Comparison of ENCODE assay signal across 11 mouse cellular contexts in genomic region chr7:138451321-138451720, GRCm38 (mm10). TPM values are rescaled to one million over a fixed set of nuclear protein-coding genes. Genes with fewer than 3 reads are reported as not detected.
DNase-seq lines count a peak whose midpoint lies in the region; ATAC-seq and TF ChIP-seq lines count a peak whose summit lies in the region.
"Had no signal": no experiment of that assay in that cellular context is flagged by ENCODE, and none has a peak within 500 bp of the region (broad histone marks: within the 10 kb centered on the region; RNA-seq: fewer than 3 reads in every experiment).

No protein-coding gene starts in this region.

- no peak overlapping the region for H3K27ac ChIP-seq in forebrain, postnatal 0 days (ENCODE audit: low read depth, low read length)
- H3K27ac ChIP-seq in forebrain, embryonic 12.5 days: no peak overlapping the region
- H3K27ac ChIP-seq: hindbrain, embryonic 10.5 days; liver, embryonic 14.5 days had no signal

- H3K27me3 ChIP-seq in forebrain, postnatal 0 days (ENCODE audit: insufficient read depth, low read length): no peaks in the 10 kb centered on the region
- no peaks in the 10 kb centered on the region for H3K27me3 ChIP-seq in forebrain, embryonic 12.5 days

- no peak overlapping the region for H3K4me3 ChIP-seq in forebrain, postnatal 0 days (ENCODE audit: low read depth, low read length)
- H3K4me3 ChIP-seq in forebrain, embryonic 12.5 days (replicated peaks): no peak overlapping the region
- H3K4me3 ChIP-seq: hindbrain, embryonic 10.5 days had no signal

- no peak for ATAC-seq in forebrain, postnatal 0 days
- no peak for ATAC-seq in forebrain, embryonic 12.5 days (ENCODE audit: low FRiP score)

- no peaks in the 10 kb centered on the region for H3K4me1 ChIP-seq in forebrain, postnatal 0 days (ENCODE audit: insufficient read depth)
- H3K4me1 ChIP-seq in forebrain, embryonic 12.5 days: peaks cover 2% of the 10 kb centered on the region; the same call in 1 of the 2 replicates
- H3K4me1 ChIP-seq: hindbrain, embryonic 10.5 days had no signal

- peak; percentile 30 for DNase-seq in forebrain, postnatal 0 days
- DNase-seq in lung, postnatal 10 days: peak; percentile 40
- DNase-seq in lung, adult 18-20 months: no peak
- peak; percentile 12 for DNase-seq in layer of hippocampus, adult 9-10 months (ENCODE audit: low spot score)
- peak; percentile 30 to 50 for DNase-seq in right cerebral cortex, postnatal 36 days (ENCODE audit: low spot score in 2 of 2)
- DNase-seq in thymus, postnatal 0 days (ENCODE audit: low spot score): no peak
- no peak for DNase-seq in neural tube, embryonic 10.5 days (ENCODE audit: extremely low spot score, low spot score)
- DNase-seq: midbrain, embryonic 14.5 days had no signal

- no peaks in the 10 kb centered on the region for H3K9me3 ChIP-seq in forebrain, postnatal 0 days (ENCODE audit: low read length)
- no peaks in the 10 kb centered on the region for H3K9me3 ChIP-seq in forebrain, embryonic 12.5 days
- H3K9me3 ChIP-seq: hindbrain, embryonic 10.5 days had no signal

- no peaks in the 10 kb centered on the region for H3K36me3 ChIP-seq in forebrain, postnatal 0 days (ENCODE audit: insufficient read depth)
- no peaks in the 10 kb centered on the region for H3K36me3 ChIP-seq in forebrain, embryonic 12.5 days (replicated peaks)
- H3K36me3 ChIP-seq: hindbrain, embryonic 10.5 days had no signal

- TF ChIP-seq CTCF in forebrain, postnatal 0 days (IDR thresholded peaks at IDR 0.05; ENCODE audit: low read depth): no peak

- no peak overlapping the region for H3K9ac ChIP-seq in forebrain, postnatal 0 days
- H3K9ac ChIP-seq in forebrain, embryonic 12.5 days: no peak overlapping the region
- H3K9ac ChIP-seq: liver, embryonic 14.5 days had no signal

- no peak overlapping the region for H3K4me2 ChIP-seq in forebrain, postnatal 0 days (ENCODE audit: low read depth)
- no peak overlapping the region for H3K4me2 ChIP-seq in forebrain, embryonic 12.5 days

RNA-seq across cellular contexts. Expression of gene Tcerg1l, which starts 53.8 kb away (rescaled TPM):
- total RNA-seq in forebrain, postnatal 0 days (2014; rRNA removed): 18.7 and 21.6 TPM in 2 replicates
- polyA plus RNA-seq in forebrain, postnatal 0 days (2015; fragmentation: Nextera tagmentation; extraction: Ambion mirVana): 17.5 and 22.1 TPM in 2 replicates
- polyA plus RNA-seq in forebrain, embryonic 12.5 days (2016; fragmentation: Nextera tagmentation; extraction: Ambion mirVana): 2.4 and 3.8 TPM in 2 replicates
- 0.21 and 0.36 TPM in 2 replicates for polyA plus RNA-seq in thymus, postnatal 0 days (2015; fragmentation: Nextera tagmentation; extraction: Ambion mirVana)

Comparison
In these comparisons a context has a peak if more than half of its experiments do, and no peak if none do; other contexts are left out.
1. DNase-seq: peak in forebrain, postnatal 0 days (single experiment), lung, postnatal 10 days (single experiment), layer of hippocampus, adult 9-10 months (single experiment) and right cerebral cortex, postnatal 36 days (2 of 2); none in lung, adult 18-20 months (0 of 2), thymus, postnatal 0 days (single experiment) and neural tube, embryonic 10.5 days (single experiment).